Mouse (Mus musculus) c-Kit-positive CD71-negative TER-119-negative erythroid progenitor cells, embryonic 14.5 days (primary cell): ENCODE results near the gene Prrx1.

Experiments
- DNase-seq: peaks from one replicate; pipeline ENCODE4 v3.0.0-alpha.2; 2013; ENCODE audit warnings: low read depth

Gene Prrx1

DNA sequence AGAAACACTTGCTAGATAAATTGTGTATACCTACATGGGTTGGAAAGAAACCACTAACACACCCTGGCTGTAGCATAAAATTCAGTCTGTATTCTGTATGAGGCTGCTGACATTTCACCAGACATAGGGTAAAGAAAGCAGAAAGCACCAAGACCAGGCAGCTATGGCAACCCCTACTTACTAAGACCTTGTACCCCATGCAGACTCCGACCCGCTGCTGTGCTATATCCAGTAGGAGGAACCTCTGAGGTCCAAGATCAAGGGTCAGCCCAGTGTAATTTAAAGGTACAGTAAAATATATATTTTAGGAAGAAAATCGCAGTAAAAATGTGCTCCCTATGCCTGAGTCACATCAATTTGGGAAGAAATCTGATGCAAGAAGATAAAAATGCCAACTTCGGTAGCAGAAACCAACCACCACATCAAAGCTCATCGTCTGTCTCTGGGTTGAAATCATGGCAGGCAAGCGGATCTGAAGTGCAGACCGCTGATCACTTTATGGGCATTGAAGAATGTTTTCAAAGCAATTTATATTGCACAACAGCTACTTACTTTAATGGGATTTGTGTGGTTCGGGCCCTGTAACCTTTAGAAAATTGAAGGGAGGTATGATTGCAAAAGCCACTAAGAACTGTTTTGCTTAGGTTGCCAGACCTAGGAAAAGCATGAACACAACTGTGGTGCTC, 46.5 kb downstream of the Prrx1 start:
- no peak for DNase-seq

DNA sequence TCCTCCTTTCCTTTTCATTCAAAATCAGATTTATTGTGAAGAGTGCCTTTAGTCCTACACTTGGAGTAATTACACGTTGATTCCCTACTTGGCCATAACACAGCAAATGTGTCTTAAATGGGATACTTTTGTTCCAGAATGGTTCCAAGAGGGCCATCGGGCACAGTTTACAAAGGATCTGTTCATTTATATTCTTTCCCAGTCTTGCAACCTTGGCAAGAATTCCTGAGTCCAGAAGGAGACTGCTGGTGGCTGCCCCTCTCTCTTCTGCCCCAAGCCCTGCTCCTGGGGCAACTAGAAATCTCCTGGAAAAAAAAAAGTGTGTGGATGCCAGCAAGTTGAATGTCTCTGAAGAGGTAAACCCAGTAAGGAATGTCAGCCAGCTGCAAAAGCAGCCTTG, 56.2 kb downstream of the Prrx1 start:
- no peak for DNase-seq

DNA sequence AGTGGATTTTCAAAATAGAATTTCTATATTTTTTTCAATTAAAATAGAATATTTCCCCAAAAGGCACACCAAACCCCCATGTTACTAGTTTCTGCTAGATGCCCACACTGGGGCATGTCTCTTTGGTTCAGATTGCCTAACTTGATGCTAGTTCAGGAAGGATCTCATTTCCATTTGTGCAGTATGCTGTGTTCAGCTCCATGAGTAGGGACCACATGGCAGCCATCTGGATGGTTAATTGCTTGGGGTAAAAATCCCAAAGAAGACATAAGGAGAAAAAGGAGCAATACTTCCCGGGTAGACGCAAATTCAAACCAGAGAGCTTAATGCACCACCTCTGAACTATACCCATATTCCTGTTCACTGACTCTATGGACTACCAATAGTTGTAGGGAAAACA, 57.6 kb downstream of the Prrx1 start:
- no peak for DNase-seq

DNA sequence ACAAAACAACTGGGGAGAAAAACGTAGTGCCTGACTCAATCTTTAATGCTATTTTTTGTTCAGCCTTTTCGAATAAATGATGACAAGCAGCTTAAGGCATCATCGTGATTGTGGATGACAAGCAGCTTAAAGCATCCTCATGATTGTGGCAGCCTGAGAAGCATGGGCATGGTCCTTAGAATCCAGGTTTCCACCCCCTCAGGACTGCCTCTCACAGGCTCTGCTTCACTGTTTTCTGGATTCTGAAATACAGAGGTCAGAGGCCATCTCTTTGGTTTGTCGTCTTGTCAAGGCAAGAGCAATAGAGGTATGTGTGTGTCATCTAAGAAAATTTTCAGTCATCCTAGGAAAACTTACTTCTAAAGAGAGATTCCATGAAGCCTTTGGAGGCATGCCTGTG, 60.7 kb downstream of the Prrx1 start:
- no peak for DNase-seq

DNA sequence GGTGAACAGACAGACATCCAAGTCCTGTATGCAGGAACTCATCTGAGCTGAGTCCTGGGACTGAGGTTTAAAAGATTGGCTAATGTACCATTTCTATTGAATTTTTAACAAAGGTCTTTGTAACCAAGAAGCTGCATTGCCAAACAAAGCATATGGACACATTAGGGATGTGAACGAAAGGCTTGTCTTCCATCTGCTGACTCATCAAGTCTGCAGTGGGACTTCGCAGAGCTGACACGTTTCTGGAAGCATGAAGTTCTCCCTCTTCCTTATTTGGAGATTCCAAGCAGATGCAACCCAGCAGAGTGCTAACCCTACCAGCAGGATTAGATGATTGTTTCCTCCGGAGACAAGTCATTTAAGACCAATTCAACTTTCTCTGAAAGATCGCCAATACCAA, 61.2 kb downstream of the Prrx1 start:
- DNase-seq, result no peak

DNA sequence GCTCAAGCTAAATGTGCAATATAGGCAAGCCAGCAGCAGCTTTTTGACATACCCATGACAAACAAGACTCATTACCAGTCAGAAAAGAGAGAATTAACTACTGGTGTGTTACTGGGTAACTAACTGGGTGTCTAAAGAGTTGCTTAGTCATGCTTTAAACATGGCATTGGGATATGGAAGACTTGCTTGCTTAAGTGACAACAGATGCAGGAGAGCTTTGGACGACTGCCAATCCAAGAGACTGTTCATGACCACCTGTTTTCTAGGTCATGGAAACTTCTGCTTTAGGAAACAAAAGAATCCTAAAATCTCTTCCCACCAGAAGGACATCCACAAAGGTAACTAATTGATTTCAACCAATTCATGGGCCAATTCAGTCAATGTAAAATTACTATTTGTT, 61.7 kb downstream of the Prrx1 start:
- no peak for DNase-seq

DNA sequence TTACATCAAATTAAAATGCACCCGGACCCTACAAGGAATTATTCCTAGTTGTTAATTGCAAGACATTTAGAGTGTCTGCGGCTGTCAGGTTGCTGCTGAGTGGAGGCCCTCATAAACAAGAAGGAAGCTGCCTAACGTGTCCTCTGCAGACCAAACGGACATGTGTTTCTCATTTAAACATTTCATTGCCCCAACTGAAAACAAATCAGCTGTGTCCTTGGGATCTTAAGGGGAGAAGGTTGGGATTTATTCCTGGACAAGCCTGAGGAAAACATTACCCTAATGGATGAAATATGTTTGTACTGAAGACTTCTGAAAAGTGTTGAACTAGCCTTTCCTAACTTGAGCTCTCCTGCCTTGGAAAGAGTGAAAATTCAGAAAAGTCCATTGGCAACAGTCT, 74.6 kb downstream of the Prrx1 start:
- no peak for DNase-seq

DNA sequence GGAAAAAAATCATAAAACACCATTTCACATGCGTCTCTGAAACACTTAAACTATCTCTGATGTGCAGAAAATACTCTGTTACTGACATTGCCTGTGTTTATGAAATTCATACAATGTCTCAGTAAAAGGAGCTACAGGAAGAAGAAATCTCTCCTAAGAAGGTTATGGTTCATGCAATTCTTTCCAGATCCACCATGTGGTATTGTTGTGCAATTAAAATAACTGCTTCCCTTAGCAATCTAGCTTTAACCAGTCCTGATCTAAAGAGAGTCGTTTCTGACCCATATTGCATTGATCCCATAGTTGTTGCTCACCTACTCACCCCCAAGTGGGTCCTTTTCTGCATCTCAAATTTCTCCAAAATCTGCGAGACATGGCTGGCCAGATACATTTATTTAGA, 82.3 kb downstream of the Prrx1 start:
- DNase-seq, result no peak

DNA sequence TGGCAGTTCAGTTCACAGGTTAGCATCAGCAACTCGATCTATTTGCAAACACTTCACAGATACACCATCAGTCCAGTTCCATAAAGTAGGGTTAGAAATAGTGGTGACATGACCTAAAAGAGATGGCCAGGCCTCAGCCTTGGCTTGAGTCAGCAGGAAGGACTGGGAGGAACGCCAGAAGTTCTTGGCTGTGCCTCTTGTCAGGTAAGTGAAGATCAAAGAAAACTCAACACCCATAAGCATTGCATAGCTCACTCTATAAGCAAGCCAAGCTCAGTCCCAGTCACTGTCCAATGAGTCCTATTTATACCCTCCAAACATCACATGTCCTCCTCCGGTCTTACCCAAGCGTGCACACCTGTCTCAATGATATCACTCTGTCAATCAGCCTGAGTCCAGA, 87.2 kb downstream of the Prrx1 start:
- DNase-seq, result no peak

DNA sequence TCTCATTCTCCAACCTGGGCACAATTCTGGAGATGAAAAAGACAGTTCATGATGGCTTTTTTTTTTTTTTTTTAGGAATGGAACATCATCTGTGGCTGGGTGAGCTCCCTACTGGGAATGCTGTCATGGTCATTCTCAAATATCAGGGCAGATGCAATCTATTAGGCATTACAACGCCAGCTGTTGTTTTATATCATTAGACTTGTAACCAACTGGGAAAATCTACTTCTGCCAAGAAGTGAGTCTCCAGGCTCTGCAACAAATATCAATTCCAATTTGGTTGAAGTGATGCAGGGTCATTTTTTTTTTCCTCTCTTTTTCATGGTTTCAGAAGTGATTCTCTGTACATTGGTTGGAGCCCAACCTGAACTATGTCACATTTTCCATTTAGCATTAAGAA, 91.7 kb downstream of the Prrx1 start:
- DNase-seq, result no peak

DNA sequence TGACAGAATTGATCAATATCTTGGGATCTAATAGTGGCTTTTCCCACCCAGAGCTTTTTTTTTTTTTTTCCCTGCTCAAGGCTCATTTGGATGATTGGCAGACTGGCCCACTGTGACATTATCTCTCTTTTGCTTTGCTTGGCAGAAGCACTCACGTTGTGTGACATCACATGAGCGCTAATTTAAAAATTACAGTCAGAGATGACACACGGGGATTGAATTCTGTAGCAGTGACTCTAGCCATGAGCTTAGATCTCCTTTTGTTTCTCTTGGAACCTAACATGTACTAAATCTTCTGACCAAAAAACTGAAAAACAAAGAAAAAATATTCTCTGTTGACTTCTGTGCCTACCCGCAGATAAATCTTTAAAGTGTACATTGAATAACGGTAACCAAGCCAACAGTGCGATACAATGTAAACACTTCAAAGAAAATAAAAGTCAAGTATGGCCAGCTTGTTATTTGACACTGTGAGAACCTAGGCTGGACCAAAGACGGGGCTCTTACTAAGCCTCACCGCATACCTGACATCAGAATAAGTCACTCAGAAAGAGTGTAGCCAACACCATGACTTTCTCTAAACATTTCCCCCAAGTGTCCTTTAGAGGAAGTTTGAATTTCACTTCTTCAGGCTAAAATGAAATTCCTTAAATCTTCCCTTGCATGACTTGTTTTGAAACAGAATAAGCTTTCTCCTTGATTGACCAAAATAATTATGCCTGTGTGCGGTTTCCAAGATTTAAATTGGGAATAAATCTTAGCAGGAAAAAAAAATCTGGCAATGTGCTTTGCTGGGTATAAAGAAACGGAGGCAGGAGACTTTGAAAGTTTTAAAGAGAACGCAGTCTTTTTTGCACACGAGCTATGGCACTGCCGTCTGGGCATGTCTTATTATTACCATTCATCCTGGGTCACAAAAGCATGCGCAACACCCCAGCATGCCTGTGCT, 104.3 kb downstream of the Prrx1 start:
- DNase-seq, result no peak

DNA sequence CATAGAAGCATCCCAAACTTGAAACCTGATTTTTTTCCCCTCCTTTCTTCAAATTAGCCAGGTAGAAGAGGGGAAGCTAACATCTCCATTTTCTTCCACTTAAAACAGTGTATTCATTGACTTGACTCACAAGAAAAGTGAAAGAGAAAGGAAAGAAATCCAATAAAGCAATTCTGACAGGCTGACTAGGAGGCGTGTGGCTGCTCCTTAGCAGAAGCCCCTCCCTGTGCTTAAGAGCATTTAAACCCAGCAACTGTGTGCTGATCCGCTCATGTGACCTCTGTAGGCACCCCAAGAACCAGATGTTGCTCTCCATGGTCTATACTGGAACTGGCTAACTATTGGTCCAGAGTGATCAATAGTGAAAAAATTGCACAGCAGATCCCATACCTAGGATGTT, 114.7 kb downstream of the Prrx1 start:
- no peak for DNase-seq

DNA sequence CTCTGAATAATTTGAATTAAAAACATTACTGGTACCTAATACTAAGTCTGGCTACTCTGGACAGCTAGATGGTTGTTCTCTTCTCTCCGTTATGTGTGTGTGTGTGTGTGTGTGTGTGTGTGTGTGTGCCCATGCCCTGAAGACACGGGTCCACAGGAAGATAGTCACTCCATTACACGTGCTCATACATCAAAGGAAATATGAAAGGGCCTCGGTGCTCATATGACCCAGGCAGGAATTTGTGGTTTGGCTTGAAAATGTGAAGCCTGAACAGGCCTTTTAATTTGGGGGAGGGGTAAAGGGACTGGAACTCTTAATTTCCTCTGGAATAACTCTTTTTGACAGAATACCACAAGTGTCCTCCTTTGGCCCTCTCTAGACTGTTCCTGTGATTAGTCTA, 115.5 kb downstream of the Prrx1 start:
- DNase-seq, result no peak
